Mouse (Mus musculus) hindbrain, embryonic 11.5 days (tissue): ENCODE data around the gene Rnf114. TPM values are rescaled to one million over a fixed set of nuclear protein-coding genes. Genes with fewer than 3 reads are reported as not detected.
A peak's percentile ranks its signal among the peaks of the same experiment; 100 is the strongest.

Experiments used
- ATAC-seq: fragments of 200-750 bp; cut with Nextera tagmentation; 2 replicates; pipeline ENCODE4 v1.8.0; 2017; ENCODE audit warnings: mild to moderate bottlenecking, moderate TSS enrichment, moderate library complexity; ENCODE audit not compliant: low FRiP score
- DNase-seq: peaks from one replicate; pipeline ENCODE4 v3.0.0-alpha.2; 2015; ENCODE audit warnings: low spot score
- H3K27ac ChIP-seq: fragments of 300-500 bp; sonication (generic); 2 replicates; pipeline ENCODE4 v1.5.1; 2014; ENCODE audit warnings: mild to moderate bottlenecking, low read depth, low read length
- H3K27me3 ChIP-seq: fragments of 300-500 bp; sonication (generic); 2 replicates; pipeline ENCODE4 v1.6.1; 2014; ENCODE audit warnings: mild to moderate bottlenecking, low read length, moderate library complexity, mixed read lengths; ENCODE audit not compliant: control insufficient read depth, insufficient read depth
- H3K36me3 ChIP-seq: fragments of 300-500 bp; sonication (generic); 2 replicates; pipeline ENCODE4 v1.6.1; 2014; ENCODE audit warnings: mild to moderate bottlenecking, low read length, moderate library complexity, mixed read lengths; ENCODE audit not compliant: control insufficient read depth, insufficient read depth
- H3K4me1 ChIP-seq: fragments of 300-500 bp; sonication (generic); replicated peaks from 2 replicates; pipeline ENCODE4 v1.6.1; 2014; ENCODE audit warnings: low read length, mixed read lengths; ENCODE audit not compliant: control insufficient read depth, insufficient read depth
- H3K4me2 ChIP-seq: fragments of 300-500 bp; sonication (generic); replicated peaks from 2 replicates; pipeline ENCODE4 v1.6.1; 2014; ENCODE audit warnings: mild to moderate bottlenecking, low read depth, low read length
- H3K4me3 ChIP-seq: fragments of 300-500 bp; sonication (generic); 2 replicates; pipeline ENCODE4 v1.5.1; 2014; ENCODE audit warnings: low read depth, low read length
- H3K9ac ChIP-seq: fragments of 300-500 bp; sonication (generic); 2 replicates; pipeline ENCODE4 v1.6.1; 2014; ENCODE audit warnings: low read depth, low read length
- H3K9me3 ChIP-seq: fragments of 300-500 bp; sonication (generic); 2 replicates; pipeline ENCODE4 v1.6.1; 2016; ENCODE audit warnings: low read length; ENCODE audit not compliant: control insufficient read depth
- WGBS: fragments of 180-500 bp; shearing (Covaris S2); extraction: QIAGEN DNeasy Blood & Tissue Kit; methylation state at CpG from one replicate; pipeline ENCODE4 v1.1.7; 2014; 5-methylcytosine and 5-hydroxymethylcytosine counted together
- polyA plus RNA-seq: library from polyadenylated mRNA; unstranded; fragments of >200 nt; fragmentation: Nextera tagmentation; extraction: Ambion mirVana; gene quantifications from 2 replicates; pipeline ENCODE4 v1.2.1, GENCODE M21; 2014

Gene Rnf114
- polyA plus RNA-seq, 1 experiment from 2014 or later, result 120 TPM

DNA sequence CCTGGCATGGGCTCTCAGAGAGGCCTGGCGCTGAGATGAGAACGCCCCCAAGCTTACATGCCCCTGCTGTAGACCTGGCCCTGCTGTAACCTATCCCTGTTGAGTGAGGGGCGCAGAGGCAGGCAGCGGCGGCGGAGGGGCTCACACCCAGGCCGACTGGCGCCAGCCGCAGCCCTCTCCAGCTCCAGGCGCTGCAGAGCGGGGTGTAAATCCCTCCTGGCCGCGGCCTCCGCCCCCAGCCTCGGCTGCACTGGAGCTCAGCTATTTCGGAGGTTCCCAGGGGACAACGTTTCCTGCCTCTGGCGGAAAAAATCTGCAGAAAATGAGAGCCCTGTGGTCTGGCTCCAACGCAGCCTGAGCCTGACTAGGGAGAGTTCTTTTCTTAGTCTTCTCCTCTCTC is 73.2 kb downstream of the Rnf114 start:
- Histone ChIP-seq H3K27ac (0 out of 2 replicates have a peak overlapping the region, but pooled peaks have one; percentile 20), H3K27me3 (no peaks in the 10 kb centered on the region), H3K9ac (0 out of 2 replicates have a peak overlapping the region, but pooled peaks have one; percentile 21), H3K4me1 (peaks cover 7% of the 10 kb centered on the region; the same call in 1 of the 2 replicates), H3K36me3 (no peaks in the 10 kb centered on the region), H3K9me3 (no peaks in the 10 kb centered on the region), H3K4me3 (no peak overlapping the region), H3K4me2 (0 out of 2 replicates have a peak overlapping the region, but pooled peaks have one; percentile 22)
- ATAC-seq, result no peak
- DNase-seq, result peak; percentile 64
- WGBS, result 19% methylated on average over 19 of the region's 19 CpGs

Other genes starting within 250 kb of the Rnf114 start
- 15.3 and 19.2 TPM in 2 replicates for gene B4galt5, start 143.5 kb upstream of the Rnf114 start, polyA plus RNA-seq
- 15.7 and 21.8 TPM in 2 replicates for gene Slc9a8, start 70.9 kb upstream of the Rnf114 start, polyA plus RNA-seq
- gene Spata2, start 242 bp downstream of the Rnf114 start, polyA plus RNA-seq, result 13.5 and 15.0 TPM in 2 replicates
- 27.6 and 29.5 TPM in 2 replicates for gene Snai1, start 45.5 kb downstream of the Rnf114 start, polyA plus RNA-seq
- 237 and 257 TPM in 2 replicates for gene Ube2v1, start 139.4 kb downstream of the Rnf114 start, polyA plus RNA-seq
- 4.0 and 8.4 TPM in 2 replicates for gene Gm20431, start 168.9 kb downstream of the Rnf114 start, polyA plus RNA-seq
- gene Cebpb, start 196.3 kb downstream of the Rnf114 start, polyA plus RNA-seq, result 1.5 and 3.1 TPM in 2 replicates
- gene Tmem189, start 197.2 kb downstream of the Rnf114 start, polyA plus RNA-seq, result 27.5 and 34.0 TPM in 2 replicates